Mouse (Mus musculus) kidney, embryonic 15.5 days (tissue): ENCODE measurements around the gene Grk1. TPM values are rescaled to one million over a fixed set of nuclear protein-coding genes. Genes with fewer than 3 reads are reported as not detected.

ENCODE experiments used
- ATAC-seq: fragments of 200-750 bp; cut with Nextera tagmentation; replicated peaks from 2 replicates; pipeline ENCODE4 v1.8.0; 2017; ENCODE audit warnings: moderate TSS enrichment; ENCODE audit not compliant: low FRiP score
- H3K27ac ChIP-seq: fragments of 300-500 bp; sonication (generic); 2 replicates; pipeline ENCODE4 v1.5.1; 2015; ENCODE audit warnings: mild to moderate bottlenecking, inconsistent platforms
- H3K27me3 ChIP-seq: fragments of 300-500 bp; sonication (generic); 2 replicates; pipeline ENCODE4 v1.6.1; 2015; ENCODE audit warnings: inconsistent platforms
- H3K36me3 ChIP-seq: fragments of 300-500 bp; sonication (generic); 2 replicates; pipeline ENCODE4 v1.6.1; 2015; ENCODE audit warnings: inconsistent platforms
- H3K4me1 ChIP-seq: fragments of 300-500 bp; sonication (generic); 2 replicates; pipeline ENCODE4 v1.6.1; 2015; ENCODE audit warnings: inconsistent platforms
- H3K4me2 ChIP-seq: fragments of 300-500 bp; sonication (generic); 2 replicates; pipeline ENCODE4 v1.6.1; 2015; ENCODE audit warnings: moderate library complexity, mild to moderate bottlenecking, inconsistent platforms
- H3K4me3 ChIP-seq: fragments of 300-500 bp; sonication (generic); replicated peaks from 2 replicates; pipeline ENCODE4 v1.5.1; 2015; ENCODE audit warnings: mild to moderate bottlenecking, inconsistent platforms
- H3K9ac ChIP-seq: fragments of 300-500 bp; sonication (generic); 2 replicates; pipeline ENCODE4 v1.6.1; 2015; ENCODE audit warnings: mild to moderate bottlenecking, inconsistent platforms
- H3K9me3 ChIP-seq: fragments of 300-500 bp; sonication (generic); replicated peaks from 2 replicates; pipeline ENCODE4 v1.6.1; 2016; ENCODE audit warnings: inconsistent platforms
- WGBS: fragments of 180-500 bp; shearing (Covaris S2); methylation state at CpG from one replicate; pipeline ENCODE4 v1.1.7; 2015; ENCODE audit warnings: mixed read lengths; 5-methylcytosine and 5-hydroxymethylcytosine counted together
- polyA plus RNA-seq: library from polyadenylated mRNA; unstranded; fragments of >200 nt; fragmentation: Nextera tagmentation; extraction: Ambion mirVana; gene quantifications from 2 replicates; pipeline ENCODE4 v1.2.1, GENCODE M21; 2015

Grk1 gene
- polyA plus RNA-seq, 1 experiment from 2014 or later, result not detected

GRCm38 (mm10) chr8:13461085-13461765, 56.3 kb downstream of the Grk1 start:
- ATAC-seq, result peak; percentile 26; the same call in 1 of the 2 replicates
- Histone ChIP-seq H3K4me2 (no peak overlapping the region), H3K27me3 (no peaks in the 10 kb centered on the region), H3K9me3 (no peaks in the 10 kb centered on the region), H3K36me3 (no peaks in the 10 kb centered on the region), H3K4me1 (peaks cover 31% of the 10 kb centered on the region), H3K27ac (peak overlapping the region; percentile 32; the same call in 1 of the 2 replicates), H3K9ac (no peak overlapping the region), H3K4me3 (no peak overlapping the region)
- WGBS, result 52% methylated on average over 17 of the region's 17 CpGs

DNA sequence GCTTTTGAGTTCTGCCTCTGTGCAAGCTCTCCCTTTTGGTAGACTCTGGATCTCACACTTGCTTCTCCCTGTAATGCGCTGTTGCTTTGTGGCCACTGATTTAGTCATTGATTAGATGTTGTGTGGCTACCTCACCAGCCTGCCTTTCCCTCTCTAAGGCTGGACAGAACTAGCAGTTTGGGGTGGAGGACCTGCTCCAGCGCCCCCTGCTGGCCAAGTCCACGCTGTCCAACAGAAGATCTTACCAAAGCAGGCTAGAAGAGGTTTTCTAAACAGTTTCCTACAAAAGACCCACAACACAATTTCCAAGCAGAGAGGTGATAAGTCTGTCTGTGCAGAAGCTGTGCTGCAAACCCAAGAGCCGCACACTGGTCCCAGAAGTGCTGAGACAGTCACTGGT, 57.0 kb downstream of the Grk1 start:
- Histone ChIP-seq H3K4me1 (peaks cover 31% of the 10 kb centered on the region), H3K27ac (peak overlapping the region; percentile 32; the same call in 1 of the 2 replicates), H3K4me3 (no peak overlapping the region), H3K27me3 (no peaks in the 10 kb centered on the region), H3K9ac (no peak overlapping the region), H3K4me2 (no peak overlapping the region), H3K36me3 (no peaks in the 10 kb centered on the region), H3K9me3 (no peaks in the 10 kb centered on the region)
- no peak for ATAC-seq
- 36% methylated on average over 4 of the region's 4 CpGs for whole genome bisulfite sequencing

DNA sequence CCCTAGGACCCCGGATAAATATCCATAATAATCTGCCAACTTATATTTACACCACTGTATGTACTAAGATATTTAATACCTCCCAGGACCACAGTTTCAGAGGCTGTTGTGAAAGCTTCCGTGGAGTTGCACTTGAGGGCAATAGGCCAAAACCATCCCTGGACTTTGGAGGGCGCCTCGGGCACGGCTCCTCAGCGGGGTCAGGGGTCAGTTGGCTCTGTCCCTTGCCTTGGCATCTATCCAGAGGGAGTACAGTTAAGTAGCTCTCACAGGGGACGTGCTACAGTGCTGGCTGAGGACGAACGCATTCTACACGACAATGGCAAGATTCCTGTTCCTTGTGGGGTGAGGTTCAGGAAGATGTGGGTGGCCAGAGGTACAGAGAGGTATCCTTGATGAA, 57.5 kb downstream of the Grk1 start:
- H3K27ac ChIP-seq, result no peak overlapping the region
- no peak overlapping the region for H3K4me3 ChIP-seq
- H3K27me3 ChIP-seq, result no peaks in the 10 kb centered on the region
- no peak for ATAC-seq
- 61% methylated on average over 10 of the region's 10 CpGs for WGBS
- H3K4me2 ChIP-seq, result no peak overlapping the region
- H3K36me3 ChIP-seq, result no peaks in the 10 kb centered on the region
- peaks cover 31% of the 10 kb centered on the region for H3K4me1 ChIP-seq
- H3K9ac ChIP-seq, result no peak overlapping the region
- no peaks in the 10 kb centered on the region for H3K9me3 ChIP-seq

DNA sequence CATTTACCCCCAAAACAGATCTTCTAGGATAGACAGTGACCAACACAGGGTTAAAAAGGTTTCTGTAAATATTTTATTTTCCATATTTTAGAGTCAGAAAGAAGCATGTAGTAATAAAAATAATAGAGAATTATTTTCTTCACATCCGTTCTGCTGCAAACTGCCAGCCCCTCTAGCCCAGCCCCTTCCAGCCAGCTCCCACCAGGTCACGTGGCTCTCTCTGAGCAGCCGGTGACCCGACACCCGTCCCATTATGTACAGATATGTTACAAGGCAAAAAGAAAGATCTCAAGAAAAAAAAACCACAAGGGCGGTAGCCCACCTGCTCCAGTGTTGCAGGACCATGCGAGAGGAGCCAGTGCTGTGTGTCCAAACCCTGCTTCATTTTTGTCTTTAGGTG, 60.4 kb downstream of the Grk1 start:
- WGBS, result 27% methylated on average over 7 of the region's 7 CpGs
- no peak for ATAC-seq
- no peaks in the 10 kb centered on the region for H3K9me3 ChIP-seq
- H3K27ac ChIP-seq, result no peak overlapping the region
- peak overlapping the region; percentile 40 for H3K4me2 ChIP-seq
- H3K9ac ChIP-seq, result no peak overlapping the region
- no peak overlapping the region for H3K4me3 ChIP-seq
- peaks cover 35% of the 10 kb centered on the region for H3K4me1 ChIP-seq
- H3K36me3 ChIP-seq, result no peaks in the 10 kb centered on the region
- no peaks in the 10 kb centered on the region for H3K27me3 ChIP-seq

- H3K36me3 ChIP-seq, result no peaks in the 10 kb centered on the region
- no peaks in the 10 kb centered on the region for H3K9me3 ChIP-seq
- H3K27ac ChIP-seq, result no peak overlapping the region
- 45% methylated on average over 5 of the region's 5 CpGs for WGBS
- H3K27me3 ChIP-seq, result no peaks in the 10 kb centered on the region
- peaks cover 22% of the 10 kb centered on the region for H3K4me1 ChIP-seq
- no peak overlapping the region for H3K4me2 ChIP-seq
- H3K9ac ChIP-seq, result no peak overlapping the region
- no peak overlapping the region for H3K4me3 ChIP-seq
- ATAC-seq, result no peak
These were observed 62.1 kb downstream of the Grk1 start for GRCm38 (mm10) chr8:13466989-13467388.

GRCm38 (mm10) chr8:13468737-13469136, 63.9 kb downstream of the Grk1 start:
- Histone ChIP-seq H3K27ac (no peak overlapping the region), H3K4me2 (no peak overlapping the region), H3K9ac (no peak overlapping the region), H3K27me3 (no peaks in the 10 kb centered on the region), H3K36me3 (no peaks in the 10 kb centered on the region), H3K9me3 (no peaks in the 10 kb centered on the region), H3K4me1 (peaks cover 26% of the 10 kb centered on the region), H3K4me3 (no peak overlapping the region)
- ATAC-seq, result no peak
- 76% methylated on average over 9 of the region's 9 CpGs for WGBS

DNA sequence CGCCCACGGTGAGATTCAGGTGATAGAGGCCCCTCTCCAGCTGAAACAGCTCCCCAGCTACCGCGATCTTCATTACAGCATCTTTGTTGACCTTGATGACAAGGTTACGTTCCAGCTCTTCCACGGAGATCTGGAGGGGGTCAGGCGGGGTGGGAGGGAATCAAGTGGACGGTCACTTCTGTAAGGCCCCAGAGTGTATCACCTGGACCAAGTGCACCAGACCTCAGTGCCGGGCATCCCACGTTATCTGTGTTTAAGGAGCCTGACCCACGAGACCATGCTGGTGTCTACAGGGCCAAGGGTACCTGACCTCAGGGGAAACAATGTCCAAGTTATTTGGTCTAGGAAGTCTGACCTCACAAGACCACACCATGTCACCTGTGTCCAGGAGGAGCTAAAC, 66.6 kb downstream of the Grk1 start:
- Histone ChIP-seq H3K4me3 (no peak overlapping the region), H3K9ac (no peak overlapping the region), H3K4me1 (peaks cover 9% of the 10 kb centered on the region; the same call in 1 of the 2 replicates), H3K9me3 (no peaks in the 10 kb centered on the region), H3K27me3 (no peaks in the 10 kb centered on the region), H3K36me3 (no peaks in the 10 kb centered on the region), H3K4me2 (no peak overlapping the region), H3K27ac (no peak overlapping the region)
- no peak for ATAC-seq
- 80% methylated on average over 11 of the region's 11 CpGs for WGBS

Other genes with a start within 250 kb of the Grk1 start
- 299 and 302 TPM in 2 replicates for gene Lamp1, start 245.9 kb upstream of the Grk1 start, polyA plus RNA-seq
- gene Grtp1, start 204.5 kb upstream of the Grk1 start, polyA plus RNA-seq, result 19.3 and 21.3 TPM in 2 replicates
- 0.48 and 1.4 TPM in 2 replicates for gene Adprhl1, start 150.9 kb upstream of the Grk1 start, polyA plus RNA-seq
- gene Dcun1d2, start 117.0 kb upstream of the Grk1 start, polyA plus RNA-seq, result 24.6 and 26.0 TPM in 2 replicates
- 41.4 and 45.1 TPM in 2 replicates for gene Tmco3, start 116.9 kb upstream of the Grk1 start, polyA plus RNA-seq
- 169 and 183 TPM in 2 replicates for gene Tfdp1, start 66.3 kb upstream of the Grk1 start, polyA plus RNA-seq
- not detected in 2 replicates for gene Atp4b, start 8.3 kb upstream of the Grk1 start, polyA plus RNA-seq
- gene Tmem255b, start 30.1 kb downstream of the Grk1 start, polyA plus RNA-seq, result 0.62 and 1.2 TPM in 2 replicates
- 52.2 and 55.3 TPM in 2 replicates for gene Gas6, start 89.4 kb downstream of the Grk1 start, polyA plus RNA-seq
- gene 1700029H14Rik, start 157.4 kb downstream of the Grk1 start, polyA plus RNA-seq, result not detected in 2 replicates